Mouse (Mus musculus): ENCODE data around the gene Muc1. TPM values are rescaled to one million over a fixed set of nuclear protein-coding genes. Genes with fewer than 3 reads are reported as not detected.
A peak's percentile ranks its signal among the peaks of the same experiment; 100 is the strongest.

Gene Muc1
- polyA plus RNA-seq, 2 experiments = 1.1 to 5.6 TPM

DNA sequence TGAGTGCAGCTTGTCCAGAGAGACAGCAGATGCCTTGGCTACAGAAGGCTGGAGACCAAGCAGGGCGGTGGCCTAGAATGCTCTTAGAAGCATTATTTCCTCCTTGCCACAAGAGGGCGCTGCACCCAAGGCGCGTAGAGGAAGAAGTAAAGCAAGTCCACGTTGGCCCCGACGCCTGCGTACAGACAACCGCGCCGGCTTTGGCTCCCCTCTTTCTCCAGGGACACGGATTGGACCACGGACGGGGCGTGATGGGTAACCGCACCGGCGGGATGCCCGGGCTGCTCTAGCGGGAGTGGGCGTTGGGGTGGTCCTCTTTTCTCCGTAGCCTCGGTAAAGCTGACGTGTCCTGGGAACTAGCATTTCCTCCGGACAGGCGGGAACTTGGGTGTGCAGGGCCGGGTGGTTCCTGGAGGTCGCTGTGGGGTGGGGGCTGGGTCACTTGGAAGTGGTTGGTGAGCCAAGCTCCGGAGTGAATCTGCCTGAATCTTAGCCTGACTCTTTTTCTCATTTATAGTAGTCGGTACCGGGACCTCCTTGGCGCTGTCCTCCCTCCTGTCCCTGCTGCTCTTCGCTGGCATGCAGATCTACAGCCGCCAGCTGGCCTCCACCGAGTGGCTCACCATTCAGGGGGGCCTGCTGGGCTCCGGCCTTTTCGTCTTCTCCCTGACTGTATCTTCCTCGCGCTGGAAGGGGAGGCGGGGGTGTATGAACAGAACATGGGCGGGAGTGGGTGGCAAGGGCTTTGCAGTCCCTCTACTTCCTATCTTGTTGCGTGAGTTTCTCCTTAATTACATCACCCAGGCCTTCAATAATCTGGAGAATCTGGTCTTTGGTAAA lies 17.6 kb downstream of the Muc1 start, which contains the start of gene Trim46:
Gene Trim46, minus strand, starts transcription at position 49 of the 840 bp plus-strand sequence.
- peaks cover 33% of the 10 kb centered on the region for H3K4me1 ChIP-seq (ENCODE audit: control insufficient read depth, insufficient read depth, low read length)
- DNase-seq (ENCODE audit: low spot score) = peak; percentile 88
- 1% methylated on average over 40 of the region's 42 CpGs for WGBS

DNA sequence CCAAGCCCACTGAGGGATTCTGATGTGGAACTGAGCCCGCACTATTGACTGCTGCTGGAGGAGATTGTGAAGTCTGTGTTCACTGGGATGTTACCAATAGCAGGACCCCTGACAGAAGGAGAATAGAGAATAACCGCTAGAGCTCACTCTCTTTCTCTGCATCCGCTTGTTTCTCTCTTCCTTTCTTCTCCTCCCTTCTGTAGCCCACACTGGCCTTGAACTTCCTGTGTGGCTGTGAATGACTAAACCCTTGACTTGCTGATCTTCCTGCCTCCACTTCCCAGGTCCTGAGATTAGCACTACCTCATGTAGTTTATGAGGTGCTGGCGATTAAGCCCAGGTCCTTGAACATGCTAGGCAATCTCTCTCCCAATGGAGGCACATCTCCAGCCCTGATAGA lies 18.6 kb downstream of the Muc1 start:
- Histone ChIP-seq H3K4me2 (replicated peaks; ENCODE audit: low read depth, low read length, severe bottlenecking) (peak overlapping the region; percentile 90), H3K4me1 (ENCODE audit: control insufficient read depth, insufficient read depth, low read length) (peaks cover 38% of the 10 kb centered on the region), H3K36me3 (ENCODE audit: control insufficient read depth, insufficient read depth, low read length) (peaks cover 13% of the 10 kb centered on the region), H3K9ac (ENCODE audit: low read depth, low read length, severe bottlenecking) (peak overlapping the region; percentile 75), H3K27me3 (ENCODE audit: control insufficient read depth, insufficient read depth, low read length) (no peaks in the 10 kb centered on the region), H3K9me3 (ENCODE audit: control insufficient read depth, low read length) (no peaks in the 10 kb centered on the region), H3K27ac (replicated peaks; ENCODE audit: low read depth, low read length) (no peak overlapping the region), H3K4me3 (replicated peaks; ENCODE audit: low read length) (peak overlapping the region; percentile 86)
- DNase-seq (ENCODE audit: low spot score) = no peak
- no peak for ATAC-seq (ENCODE audit: low FRiP score, low read depth)
- no peak for TF ChIP-seq POLR2A (IDR thresholded peaks at IDR 0.05; ENCODE audit: borderline replicate concordance, extremely low read depth, insufficient read depth, insufficient read length)
- 88% methylated on average over 4 of the region's 4 CpGs for WGBS

More for the DNA sequence above, 17.6 kb downstream of the Muc1 start, which contains the start of gene Trim46:
- H3K4me3 ChIP-seq (replicated peaks; ENCODE audit: low read length) = peak within 1 kb of the TSS; percentile 86
- H3K4me2 ChIP-seq (replicated peaks; ENCODE audit: low read depth, low read length, severe bottlenecking) = peak within 1 kb of the TSS; percentile 90
- no peaks in the 10 kb centered on the region for H3K27me3 ChIP-seq (ENCODE audit: control insufficient read depth, insufficient read depth, low read length)
- TF ChIP-seq POLR2A (IDR thresholded peaks at IDR 0.05; ENCODE audit: borderline replicate concordance, extremely low read depth, insufficient read depth, insufficient read length) = 0 out of 2 replicates have a peak, but pooled peaks have one; percentile 10
- H3K9me3 ChIP-seq (ENCODE audit: control insufficient read depth, low read length) = no peaks in the 10 kb centered on the region
- peak within 1 kb of the TSS; percentile 75 for H3K9ac ChIP-seq (ENCODE audit: low read depth, low read length, severe bottlenecking)
- H3K36me3 ChIP-seq (ENCODE audit: control insufficient read depth, insufficient read depth, low read length) = peaks cover 18% of the 10 kb centered on the region
- peak; percentile 83 for ATAC-seq (ENCODE audit: low FRiP score, low read depth)
- H3K27ac ChIP-seq (replicated peaks; ENCODE audit: low read depth, low read length) = peak within 1 kb of the TSS; percentile 65

DNA sequence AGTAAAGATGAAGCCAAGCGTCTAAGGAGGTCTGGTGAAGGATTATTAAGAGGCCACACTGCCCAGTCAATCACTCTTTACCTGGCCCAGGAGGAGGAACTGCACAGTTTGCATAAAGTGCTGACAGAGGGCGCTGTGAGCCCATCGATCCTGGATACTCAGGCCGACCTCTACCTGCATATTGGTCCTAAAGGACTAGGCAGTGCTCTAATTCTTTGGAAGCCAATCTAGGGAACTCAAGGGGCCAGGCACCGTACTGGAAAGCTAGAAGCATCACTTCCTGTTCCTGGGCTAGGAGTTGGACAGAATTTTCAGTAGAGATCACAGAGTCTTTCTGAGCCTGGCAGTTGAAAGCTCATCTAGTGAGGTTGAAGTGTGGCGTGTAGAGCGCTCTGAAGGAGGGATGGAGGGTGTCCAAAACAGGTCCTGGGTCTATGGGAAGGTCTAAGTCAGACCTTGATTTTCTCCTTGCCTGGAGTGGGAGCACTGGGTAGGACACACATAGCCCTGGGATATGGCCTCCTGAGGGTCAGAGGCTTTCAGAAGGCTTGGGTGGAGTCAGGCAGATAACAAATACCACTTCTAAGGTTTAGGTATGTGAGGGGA lies 21.7 kb downstream of the Muc1 start:
- no peak overlapping the region for H3K9ac ChIP-seq (ENCODE audit: low read depth, low read length, severe bottlenecking)
- no peak for TF ChIP-seq POLR2A (IDR thresholded peaks at IDR 0.05; ENCODE audit: borderline replicate concordance, extremely low read depth, insufficient read depth, insufficient read length)
- no peaks in the 10 kb centered on the region for H3K9me3 ChIP-seq (ENCODE audit: control insufficient read depth, low read length)
- DNase-seq (ENCODE audit: low spot score) = peak; percentile 45
- peaks cover 13% of the 10 kb centered on the region for H3K36me3 ChIP-seq (ENCODE audit: control insufficient read depth, insufficient read depth, low read length)
- no peak overlapping the region for H3K4me3 ChIP-seq (replicated peaks; ENCODE audit: low read length)
- ATAC-seq (ENCODE audit: low FRiP score, low read depth) = no peak
- WGBS = 18% methylated on average over 7 of the region's 7 CpGs
- no peaks in the 10 kb centered on the region for H3K27me3 ChIP-seq (ENCODE audit: control insufficient read depth, insufficient read depth, low read length)
- no peak overlapping the region for H3K4me2 ChIP-seq (replicated peaks; ENCODE audit: low read depth, low read length, severe bottlenecking)
- H3K4me1 ChIP-seq (ENCODE audit: control insufficient read depth, insufficient read depth, low read length) = peaks cover 19% of the 10 kb centered on the region
- H3K27ac ChIP-seq (replicated peaks; ENCODE audit: low read depth, low read length) = no peak overlapping the region

DNA sequence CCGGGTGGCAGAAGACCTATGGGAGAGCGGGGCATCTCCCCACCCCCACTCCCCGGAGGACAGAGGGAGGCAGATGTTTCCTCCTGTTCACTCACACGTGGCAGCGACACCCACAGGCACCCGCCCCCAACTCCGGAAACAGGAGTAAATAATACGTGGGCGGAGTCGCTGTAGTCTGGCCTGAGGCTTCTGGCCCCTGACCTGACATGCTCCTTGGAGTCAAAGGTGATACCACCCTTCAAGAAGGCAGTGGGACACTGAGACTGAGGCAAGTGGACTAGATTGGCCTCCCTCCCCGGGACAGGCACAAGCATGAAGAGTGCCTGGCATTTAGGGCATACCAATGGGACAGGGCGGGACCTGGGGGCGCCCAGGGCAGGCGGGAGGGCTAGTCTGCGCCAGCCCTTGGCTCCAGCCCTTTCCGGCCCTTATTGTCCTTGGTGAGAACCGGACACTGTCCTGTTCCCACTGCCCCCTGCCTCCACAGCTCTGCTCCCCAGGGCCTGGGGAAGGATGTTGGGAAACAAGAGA lies 22.6 kb downstream of the Muc1 start:
- no peaks in the 10 kb centered on the region for H3K27me3 ChIP-seq (ENCODE audit: control insufficient read depth, insufficient read depth, low read length)
- 8% methylated on average over 16 of the region's 17 CpGs for WGBS
- H3K27ac ChIP-seq (replicated peaks; ENCODE audit: low read depth, low read length) = no peak overlapping the region
- H3K9me3 ChIP-seq (ENCODE audit: control insufficient read depth, low read length) = no peaks in the 10 kb centered on the region
- ATAC-seq (ENCODE audit: low FRiP score, low read depth) (no peak), DNase-seq (ENCODE audit: low spot score) (no peak)
- H3K4me3 ChIP-seq (replicated peaks; ENCODE audit: low read length) = no peak overlapping the region
- H3K4me2 ChIP-seq (replicated peaks; ENCODE audit: low read depth, low read length, severe bottlenecking) = no peak overlapping the region; the same call in 1 of the 2 replicates
- TF ChIP-seq POLR2A (IDR thresholded peaks at IDR 0.05; ENCODE audit: borderline replicate concordance, extremely low read depth, insufficient read depth, insufficient read length) = no peak
- no peak overlapping the region for H3K9ac ChIP-seq (ENCODE audit: low read depth, low read length, severe bottlenecking)
- H3K4me1 ChIP-seq (ENCODE audit: control insufficient read depth, insufficient read depth, low read length) = peaks cover 15% of the 10 kb centered on the region
- H3K36me3 ChIP-seq (ENCODE audit: control insufficient read depth, insufficient read depth, low read length) = peaks cover 13% of the 10 kb centered on the region

DNA sequence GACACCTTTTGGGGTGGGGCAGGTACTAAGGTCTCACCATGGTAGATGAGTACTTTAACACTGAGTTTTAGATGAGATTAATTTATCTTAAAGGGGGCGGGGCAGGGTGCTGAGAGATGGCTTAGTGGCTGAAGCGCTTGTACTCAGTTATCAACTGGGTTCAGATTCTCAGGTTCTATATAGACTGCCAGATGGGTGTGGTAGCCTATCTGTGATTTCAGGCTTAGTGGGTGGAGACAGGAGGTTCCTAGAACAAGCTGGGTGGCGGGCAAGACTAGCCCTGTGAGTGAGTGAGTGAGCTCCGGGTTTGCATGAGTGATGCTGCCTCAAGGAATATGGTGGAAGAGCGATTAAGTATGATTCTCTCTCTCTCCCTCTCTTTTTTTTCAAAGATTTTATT lies 26.1 kb downstream of the Muc1 start:
- no peaks in the 10 kb centered on the region for H3K27me3 ChIP-seq (ENCODE audit: control insufficient read depth, insufficient read depth, low read length)
- ATAC-seq (ENCODE audit: low FRiP score, low read depth) (no peak), DNase-seq (ENCODE audit: low spot score) (no peak)
- H3K9ac ChIP-seq (ENCODE audit: low read depth, low read length, severe bottlenecking) = no peak overlapping the region
- H3K4me2 ChIP-seq (replicated peaks; ENCODE audit: low read depth, low read length, severe bottlenecking) = no peak overlapping the region
- 85% methylated on average over 5 of the region's 5 CpGs for WGBS
- no peak overlapping the region for H3K27ac ChIP-seq (replicated peaks; ENCODE audit: low read depth, low read length)
- no peaks in the 10 kb centered on the region for H3K36me3 ChIP-seq (ENCODE audit: control insufficient read depth, insufficient read depth, low read length)
- H3K9me3 ChIP-seq (ENCODE audit: control insufficient read depth, low read length) = no peaks in the 10 kb centered on the region
- no peak overlapping the region for H3K4me3 ChIP-seq (replicated peaks; ENCODE audit: low read length)
- peaks cover 9% of the 10 kb centered on the region for H3K4me1 ChIP-seq (ENCODE audit: control insufficient read depth, insufficient read depth, low read length)
- no peak for TF ChIP-seq POLR2A (IDR thresholded peaks at IDR 0.05; ENCODE audit: borderline replicate concordance, extremely low read depth, insufficient read depth, insufficient read length)
